14 mouse cellular contexts compared by ENCODE assay signal in the genomic region with DNA sequence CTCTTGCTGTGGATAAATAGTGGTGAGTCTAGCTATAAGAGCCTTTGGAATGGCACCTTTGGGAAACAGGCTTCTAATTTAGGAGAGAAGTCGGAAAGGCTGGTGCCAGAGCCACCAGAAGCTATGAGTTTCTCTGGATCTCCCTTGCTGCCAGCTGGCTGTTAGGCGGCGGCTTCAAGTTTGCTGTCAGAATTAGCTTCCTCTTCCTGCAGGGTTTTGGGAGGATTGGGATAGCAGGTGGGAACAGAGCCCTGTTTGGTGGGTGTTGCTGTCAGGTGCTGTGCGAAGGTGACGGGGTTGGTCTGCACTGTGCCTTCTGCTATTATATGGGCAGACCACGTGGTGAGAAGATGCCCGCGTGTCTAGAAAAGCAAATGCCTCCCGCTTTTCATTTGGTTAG. TPM values are rescaled to one million over a fixed set of nuclear protein-coding genes. Genes with fewer than 3 reads are reported as not detected.
DNase-seq lines count a peak whose midpoint lies in the region; ATAC-seq and TF ChIP-seq lines count a peak whose summit lies in the region.
"Had no signal": no experiment of that assay in that cellular context is flagged by ENCODE, and none has a peak within 500 bp of the region (broad histone marks: within the 10 kb centered on the region; RNA-seq: fewer than 3 reads in every experiment).

No protein-coding gene starts in this region.

- WGBS in intestine, embryonic 16.5 days: 76% methylated on average over 9 of the region's 9 CpGs
- 29% methylated on average over 9 of the region's 9 CpGs for WGBS in small intestine, adult 2 months

- TF ChIP-seq POLR2A in small intestine, adult 2 months (IDR thresholded peaks at IDR 0.05; ENCODE audit: low read depth, low read length): no peak

- H3K4me2 ChIP-seq in intestine, embryonic 16.5 days (ENCODE audit: low read depth, low read length): no peak overlapping the region
- H3K4me2 ChIP-seq: hindbrain, embryonic 13.5 days; liver, embryonic 11.5 days; lung, embryonic 15.5 days had no signal

- H3K4me3 ChIP-seq in intestine, embryonic 16.5 days (ENCODE audit: low read length): no peak overlapping the region
- no peak overlapping the region; the same call in 1 of the 2 replicates for H3K4me3 ChIP-seq in small intestine, adult 2 months (ENCODE audit: low read depth, low read length)
- H3K4me3 ChIP-seq: hindbrain, embryonic 13.5 days; lung, embryonic 15.5 days had no signal

- H3K4me1 ChIP-seq in intestine, embryonic 16.5 days (ENCODE audit: control insufficient read depth, insufficient read depth, low read length): peaks cover 44% of the 10 kb centered on the region
- H3K4me1 ChIP-seq in small intestine, adult 2 months (ENCODE audit: control insufficient read depth, insufficient read depth, insufficient read length, low read length): peaks cover 48% of the 10 kb centered on the region; the same call in 1 of the 2 replicates
- H3K4me1 ChIP-seq: hindbrain, embryonic 13.5 days had no signal

- DNase-seq in heart, adult 11 months: peak; percentile 79
- no peak for DNase-seq in heart, postnatal 25 days (ENCODE audit: low spot score)
- peak; percentile 25 to 76 for DNase-seq in left cerebral cortex, postnatal 25 days (ENCODE audit: low spot score in 2 of 2)
- DNase-seq in thymus, postnatal 25 days: no peak
- DNase-seq: heart, adult 18-20 months; midbrain, embryonic 14.5 days; spleen, adult 18-20 months had no signal

- intact Hi-C loops in heart, postnatal 25 days (cut with DNase I): no loop called here
- intact Hi-C loops in left cerebral cortex, postnatal 25 days (cut with DNase I): no loop called here

- no peaks in the 10 kb centered on the region for H3K9me3 ChIP-seq in intestine, embryonic 16.5 days (ENCODE audit: control insufficient read depth, low read length)
- H3K9me3 ChIP-seq: G1E; hindbrain, embryonic 13.5 days; lung, embryonic 15.5 days had no signal

- H3K27ac ChIP-seq in intestine, embryonic 16.5 days (ENCODE audit: low read length): peak overlapping the region; percentile 0; the same call in 1 of the 2 replicates
- peak overlapping the region; percentile 72 for H3K27ac ChIP-seq in small intestine, adult 2 months (ENCODE audit: insufficient read depth, low read depth, low read length)
- H3K27ac ChIP-seq: hindbrain, embryonic 13.5 days; lung, embryonic 15.5 days had no signal

- no peak for TF ChIP-seq CTCF in small intestine, adult 2 months (IDR thresholded peaks at IDR 0.05; ENCODE audit: extremely low read depth, insufficient read length, insufficient replicate concordance, low read depth, low read length)

- H3K9ac ChIP-seq in intestine, embryonic 16.5 days (ENCODE audit: low read depth, low read length): no peak overlapping the region
- H3K9ac ChIP-seq: hindbrain, embryonic 13.5 days; lung, embryonic 15.5 days had no signal

- no peaks in the 10 kb centered on the region for H3K27me3 ChIP-seq in intestine, embryonic 16.5 days (replicated peaks; ENCODE audit: control insufficient read depth, insufficient read depth, low read length)
- H3K27me3 ChIP-seq in small intestine, adult 2 months (ENCODE audit: control insufficient read depth, insufficient read depth, low read length): no peaks in the 10 kb centered on the region
- H3K27me3 ChIP-seq: hindbrain, embryonic 13.5 days; lung, embryonic 15.5 days had no signal

- no peaks in the 10 kb centered on the region for H3K36me3 ChIP-seq in intestine, embryonic 16.5 days (ENCODE audit: control insufficient read depth, insufficient read depth, low read length)
- H3K36me3 ChIP-seq in small intestine, adult 2 months (ENCODE audit: control insufficient read depth, insufficient read depth, low read length): no peaks in the 10 kb centered on the region
- H3K36me3 ChIP-seq: G1E; hindbrain, embryonic 13.5 days; lung, embryonic 15.5 days had no signal

- no peak for ATAC-seq in intestine, embryonic 16.5 days
- ATAC-seq in cerebellum, adult (ENCODE audit: insufficient number of reproducible peaks, low FRiP score, low TSS enrichment): no peak

RNA-seq across cellular contexts. Expression of a gene that starts 7.0 kb away (rescaled TPM):
- total RNA-seq in heart, postnatal 25 days (2021): 10 to 100 TPM; 44.5 TPM
- 165 and 186 TPM in 2 replicates for polyA plus RNA-seq in intestine, embryonic 16.5 days (2015; fragmentation: Nextera tagmentation; extraction: Ambion mirVana)
- 10 to 100 TPM; 59.4 to 67.0 TPM for total RNA-seq in left cerebral cortex, postnatal 25 days (2021)
- polyA plus RNA-seq in small intestine, adult 2 months (2012; rRNA removed): 31.3 and 73.9 TPM in 2 replicates
- polyA plus RNA-seq: G1E had no signal

Comparison
In these comparisons a context has a peak if more than half of its experiments do, and no peak if none do; other contexts are left out.
1. DNase-seq: peak in heart, adult 11 months (single experiment) and left cerebral cortex, postnatal 25 days (2 of 2); none in heart, postnatal 25 days (single experiment) and thymus, postnatal 25 days (single experiment).